Mouse (Mus musculus): ENCODE measurements around the gene Mcpt9. TPM values are rescaled to one million over a fixed set of nuclear protein-coding genes. Genes with fewer than 3 reads are reported as not detected.
"Not testable (repeated sequence)": the region's sequence is repeated elsewhere in the genome, so short reads cannot be mapped to it uniquely, and the experiment has no call there.

Gene Mcpt9
- polyA plus RNA-seq, 1 experiment: not detected

DNA sequence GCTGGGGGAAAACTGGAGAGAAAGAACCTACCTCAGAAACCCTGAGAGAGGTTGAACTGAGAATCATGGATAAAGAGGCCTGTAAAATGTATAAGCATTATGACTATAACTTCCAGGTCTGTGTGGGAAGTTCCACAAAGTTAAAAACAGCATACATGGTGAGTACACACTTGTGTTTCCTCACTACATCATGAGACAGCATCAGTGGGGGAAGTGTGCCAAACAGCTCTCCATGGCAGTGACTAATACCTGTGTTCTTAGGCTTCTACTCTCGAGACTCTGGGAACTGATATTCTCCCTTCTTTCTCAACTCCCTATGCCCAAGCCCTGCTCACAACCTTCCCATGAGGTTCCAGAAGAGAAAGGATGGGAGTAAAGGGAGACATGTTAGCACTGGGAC is 10.8 kb downstream of the Mcpt9 start:
- no peaks in the 10 kb centered on the region for H3K27me3 ChIP-seq (ENCODE audit: control insufficient read depth, insufficient read depth, insufficient read length)
- TF ChIP-seq CTCF (IDR thresholded peaks at IDR 0.05; ENCODE audit: control insufficient read depth, insufficient read depth, insufficient read length) (no peak), USF1 (IDR thresholded peaks at IDR 0.05; ENCODE audit: low read depth) (no peak), MAX (IDR thresholded peaks at IDR 0.05) (no peak), CEBPB (IDR thresholded peaks at IDR 0.05; ENCODE audit: low read depth) (no peak), FOSL1 (IDR thresholded peaks at IDR 0.05; ENCODE audit: insufficient read depth, low read length, poor library complexity, severe bottlenecking) (no peak), MYOG (IDR thresholded peaks at IDR 0.05; ENCODE audit: control insufficient read depth, extremely low read depth, insufficient read length) (no peak), MYOD1 (IDR thresholded peaks at IDR 0.05; ENCODE audit: control insufficient read depth, insufficient read length, low read depth) (no peak)
- H3K79me2 ChIP-seq (ENCODE audit: control insufficient read depth, insufficient read depth): no peaks in the 10 kb centered on the region
- H3K79me3 ChIP-seq (ENCODE audit: low read depth): no peaks in the 10 kb centered on the region
- H3K4me3 ChIP-seq (ENCODE audit: insufficient read depth, poor library complexity, severe bottlenecking): no peak overlapping the region
- no peak overlapping the region for H3ac ChIP-seq (ENCODE audit: control insufficient read depth, insufficient read length, low read depth)
- H3K36me3 ChIP-seq (ENCODE audit: control insufficient read depth, insufficient read depth): no peaks in the 10 kb centered on the region

DNA sequence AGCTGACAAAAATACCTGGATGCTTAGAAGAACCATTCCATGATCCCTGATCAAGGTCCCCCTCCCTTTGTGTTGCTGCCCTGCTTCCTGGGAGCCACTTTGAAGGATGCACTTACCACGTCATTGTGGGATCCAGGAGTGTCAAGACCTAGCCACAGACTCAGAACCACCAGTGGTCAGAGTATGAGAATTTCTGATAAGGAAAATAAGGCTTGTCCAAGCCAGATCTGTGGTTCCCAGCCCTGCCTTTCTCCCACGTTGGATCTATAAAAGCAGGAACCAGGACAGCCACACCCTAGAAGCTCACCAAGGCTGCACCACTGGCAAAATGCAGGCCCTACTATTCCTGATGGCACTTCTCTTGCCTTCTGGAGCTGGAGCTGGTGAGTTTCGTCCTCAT is 12.6 kb downstream of the Mcpt9 start, which contains the start of gene Mcpt1:
TSS of gene Mcpt1 (plus strand) at position 301 of the 400 bp plus-strand sequence.
- not testable (repeated sequence) for H3ac ChIP-seq (ENCODE audit: control insufficient read depth, insufficient read length, low read depth); H3K79me3 ChIP-seq (ENCODE audit: low read depth); H3K79me2 ChIP-seq (ENCODE audit: control insufficient read depth, insufficient read depth); H3K4me3 ChIP-seq (ENCODE audit: insufficient read depth, poor library complexity, severe bottlenecking); H3K36me3 ChIP-seq (ENCODE audit: control insufficient read depth, insufficient read depth); H3K27me3 ChIP-seq (ENCODE audit: control insufficient read depth, insufficient read depth, insufficient read length)

DNA sequence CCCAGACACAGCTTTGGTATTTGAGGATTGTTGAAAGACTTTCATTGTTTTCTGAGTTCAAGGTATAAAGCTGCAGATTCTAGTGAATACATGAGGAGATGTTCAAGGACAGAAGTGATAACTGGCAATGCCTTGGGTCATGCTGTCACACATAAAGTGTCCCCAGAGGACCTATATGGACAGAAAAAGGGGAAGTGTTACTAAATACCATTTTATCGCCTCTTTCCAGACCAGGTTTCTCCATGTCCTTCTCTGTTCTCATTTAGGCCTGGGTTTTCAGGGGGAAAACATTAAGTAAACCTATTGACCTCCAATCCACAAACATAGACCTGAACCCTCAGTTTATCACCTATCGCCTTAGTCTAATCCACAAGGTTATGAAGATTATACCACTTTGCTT is 16.4 kb downstream of the Mcpt9 start:
- no peaks in the 10 kb centered on the region for H3K36me3 ChIP-seq (ENCODE audit: control insufficient read depth, insufficient read depth)
- H3K4me3 ChIP-seq (ENCODE audit: insufficient read depth, poor library complexity, severe bottlenecking): no peak overlapping the region
- no peaks in the 10 kb centered on the region for H3K79me3 ChIP-seq (ENCODE audit: low read depth)
- no peak overlapping the region for H3ac ChIP-seq (ENCODE audit: control insufficient read depth, insufficient read length, low read depth)
- no peaks in the 10 kb centered on the region for H3K79me2 ChIP-seq (ENCODE audit: control insufficient read depth, insufficient read depth)
- H3K27me3 ChIP-seq (ENCODE audit: control insufficient read depth, insufficient read depth, insufficient read length): peaks cover 4% of the 10 kb centered on the region
- TF ChIP-seq CTCF (IDR thresholded peaks at IDR 0.05; ENCODE audit: control insufficient read depth, insufficient read depth, insufficient read length) (no peak), FOSL1 (IDR thresholded peaks at IDR 0.05; ENCODE audit: insufficient read depth, low read length, poor library complexity, severe bottlenecking) (no peak), MYOD1 (IDR thresholded peaks at IDR 0.05; ENCODE audit: control insufficient read depth, insufficient read length, low read depth) (no peak), CEBPB (IDR thresholded peaks at IDR 0.05; ENCODE audit: low read depth) (no peak), MYOG (IDR thresholded peaks at IDR 0.05; ENCODE audit: control insufficient read depth, extremely low read depth, insufficient read length) (no peak), MAX (IDR thresholded peaks at IDR 0.05) (no peak), USF1 (IDR thresholded peaks at IDR 0.05; ENCODE audit: low read depth) (no peak)

DNA sequence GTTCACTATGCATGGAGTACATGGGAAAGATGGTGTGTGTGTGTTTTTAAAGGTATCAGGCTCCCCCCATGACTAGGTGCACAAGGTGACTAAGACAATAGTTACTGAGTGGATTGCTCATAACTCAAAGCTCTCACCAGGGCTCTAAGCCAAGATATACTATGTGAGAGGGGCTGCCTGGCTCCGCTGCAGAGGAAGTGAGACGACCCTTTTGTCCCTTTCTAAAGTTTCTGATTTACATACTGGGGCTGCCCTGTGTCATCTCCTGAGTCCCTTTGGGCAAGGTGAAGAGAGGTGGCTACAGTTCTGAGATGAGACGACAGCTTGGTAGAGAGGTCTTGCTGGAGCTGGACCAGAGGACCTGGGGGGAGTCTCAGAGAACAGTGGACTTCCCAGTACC is 17.1 kb downstream of the Mcpt9 start:
- Histone ChIP-seq H3K27me3 (ENCODE audit: control insufficient read depth, insufficient read depth, insufficient read length) (peaks cover 4% of the 10 kb centered on the region), H3K79me3 (ENCODE audit: low read depth) (no peaks in the 10 kb centered on the region), H3K4me3 (ENCODE audit: insufficient read depth, poor library complexity, severe bottlenecking) (no peak overlapping the region), H3K79me2 (ENCODE audit: control insufficient read depth, insufficient read depth) (no peaks in the 10 kb centered on the region), H3K36me3 (ENCODE audit: control insufficient read depth, insufficient read depth) (no peaks in the 10 kb centered on the region), H3ac (ENCODE audit: control insufficient read depth, insufficient read length, low read depth) (no peak overlapping the region)
- TF ChIP-seq CTCF (IDR thresholded peaks at IDR 0.05; ENCODE audit: control insufficient read depth, insufficient read depth, insufficient read length) (no peak), MAX (IDR thresholded peaks at IDR 0.05) (no peak), CEBPB (IDR thresholded peaks at IDR 0.05; ENCODE audit: low read depth) (no peak), MYOG (IDR thresholded peaks at IDR 0.05; ENCODE audit: control insufficient read depth, extremely low read depth, insufficient read length) (no peak), FOSL1 (IDR thresholded peaks at IDR 0.05; ENCODE audit: insufficient read depth, low read length, poor library complexity, severe bottlenecking) (no peak), USF1 (IDR thresholded peaks at IDR 0.05; ENCODE audit: low read depth) (no peak), MYOD1 (IDR thresholded peaks at IDR 0.05; ENCODE audit: control insufficient read depth, insufficient read length, low read depth) (no peak)

DNA sequence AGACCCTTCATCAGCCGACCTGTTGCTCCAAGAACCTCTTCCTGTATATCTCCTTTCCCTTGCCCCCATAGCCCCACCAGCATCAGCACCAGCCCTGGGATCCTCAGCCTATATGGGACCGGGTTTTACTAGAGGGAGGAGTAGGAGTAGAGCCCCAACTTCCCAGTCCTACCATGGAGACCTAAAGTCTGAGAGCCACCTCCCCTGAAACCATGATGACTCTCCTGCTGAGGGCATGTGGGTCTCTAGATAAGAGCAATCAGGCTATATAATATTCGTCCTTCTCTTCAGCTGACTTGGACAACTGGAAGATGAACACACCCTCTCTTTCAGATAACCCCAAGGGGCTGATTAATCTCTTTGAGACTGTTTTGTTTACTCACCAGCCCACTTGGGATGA is 42.8 kb downstream of the Mcpt9 start:
- H3K27me3 ChIP-seq (ENCODE audit: control insufficient read depth, insufficient read depth, insufficient read length); H3ac ChIP-seq (ENCODE audit: control insufficient read depth, insufficient read length, low read depth); H3K79me2 ChIP-seq (ENCODE audit: control insufficient read depth, insufficient read depth); H3K79me3 ChIP-seq (ENCODE audit: low read depth); H3K36me3 ChIP-seq (ENCODE audit: control insufficient read depth, insufficient read depth); H3K4me3 ChIP-seq (ENCODE audit: insufficient read depth, poor library complexity, severe bottlenecking): not testable (repeated sequence)

Other genes with a start within 250 kb of the Mcpt9 start
- 0.02 TPM for gene Adcy4, start 246.4 kb downstream of the Mcpt9 start, polyA plus RNA-seq (2012; fragmentation: generic; extraction: Trizol)
- gene Ripk3, start 241.6 kb downstream of the Mcpt9 start, polyA plus RNA-seq (2012; fragmentation: generic; extraction: Trizol): 0.55 TPM
- gene Nfatc4, start 207.4 kb downstream of the Mcpt9 start, polyA plus RNA-seq (2012; fragmentation: generic; extraction: Trizol): 1.2 TPM
- gene Nynrin, start 176.5 kb downstream of the Mcpt9 start, polyA plus RNA-seq (2012; fragmentation: generic; extraction: Trizol): 0.13 TPM
- gene Cbln3, start 146.1 kb downstream of the Mcpt9 start, polyA plus RNA-seq (2012; fragmentation: generic; extraction: Trizol): 0.05 TPM
- 3.6 TPM for gene Khnyn, start 145.5 kb downstream of the Mcpt9 start, polyA plus RNA-seq (2012; fragmentation: generic; extraction: Trizol)
- gene Sdr39u1, start 130.2 kb downstream of the Mcpt9 start, polyA plus RNA-seq (2012; fragmentation: generic; extraction: Trizol): 4.7 TPM
- gene Cma1, start 85.8 kb downstream of the Mcpt9 start, polyA plus RNA-seq (2012; fragmentation: generic; extraction: Trizol): 0.90 TPM
- gene Cma2, start 79.5 kb downstream of the Mcpt9 start, polyA plus RNA-seq (2012; fragmentation: generic; extraction: Trizol): not detected
- 0.09 TPM for gene Mcpt1, start 12.5 kb downstream of the Mcpt9 start, polyA plus RNA-seq (2012; fragmentation: generic; extraction: Trizol)
- not detected for gene Mcpt2, start 11.5 kb upstream of the Mcpt9 start, polyA plus RNA-seq (2012; fragmentation: generic; extraction: Trizol)
- not detected for gene Mcpt4, start 31.8 kb upstream of the Mcpt9 start, polyA plus RNA-seq (2012; fragmentation: generic; extraction: Trizol)
- gene Mcpt8, start 54.8 kb upstream of the Mcpt9 start, polyA plus RNA-seq (2012; fragmentation: generic; extraction: Trizol): 4.6 TPM
- gene Ctsg, start 72.1 kb upstream of the Mcpt9 start, polyA plus RNA-seq (2012; fragmentation: generic; extraction: Trizol): not detected
- gene Gzme, start 90.1 kb upstream of the Mcpt9 start, polyA plus RNA-seq (2012; fragmentation: generic; extraction: Trizol): 3.3 TPM
- gene Gzmd, start 102.1 kb upstream of the Mcpt9 start, polyA plus RNA-seq (2012; fragmentation: generic; extraction: Trizol): 0.12 TPM
- not detected for gene Gzmg, start 129.1 kb upstream of the Mcpt9 start, polyA plus RNA-seq (2012; fragmentation: generic; extraction: Trizol)
- gene Gzmn, start 144.1 kb upstream of the Mcpt9 start, polyA plus RNA-seq (2012; fragmentation: generic; extraction: Trizol): not detected
- gene Gzmf, start 180.9 kb upstream of the Mcpt9 start, polyA plus RNA-seq (2012; fragmentation: generic; extraction: Trizol): not detected
- gene Gzmc, start 204.2 kb upstream of the Mcpt9 start, polyA plus RNA-seq (2012; fragmentation: generic; extraction: Trizol): not detected
- gene Gzmb, start 231.8 kb upstream of the Mcpt9 start, polyA plus RNA-seq (2012; fragmentation: generic; extraction: Trizol): not detected

Measured in C2C12 (cell line).